Mouse (Mus musculus): ENCODE measurements around the gene Slco3a1.

Gene Slco3a1

DNA sequence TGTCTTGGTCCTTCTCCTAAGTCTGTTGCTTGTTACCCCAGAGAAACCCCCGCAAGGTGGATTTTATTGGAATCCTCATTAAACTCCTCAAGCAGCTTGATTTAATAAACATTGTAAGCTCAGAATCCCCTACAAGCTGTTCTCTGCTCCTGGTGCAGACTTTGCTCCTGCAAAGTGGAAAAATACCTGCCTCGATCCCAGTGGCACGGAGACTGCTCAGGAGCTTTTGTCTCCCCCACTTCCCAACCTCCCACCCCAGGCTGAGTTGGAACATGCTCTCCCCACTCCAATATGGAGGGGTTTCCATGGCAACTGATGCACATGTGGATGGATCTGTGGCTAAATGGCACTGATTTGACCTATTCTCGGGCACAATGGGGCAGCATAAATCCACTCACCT, 268.0 kb downstream of the Slco3a1 start:
- DNase-seq (ENCODE audit: low spot score in 2 of 2), result no peak

DNA sequence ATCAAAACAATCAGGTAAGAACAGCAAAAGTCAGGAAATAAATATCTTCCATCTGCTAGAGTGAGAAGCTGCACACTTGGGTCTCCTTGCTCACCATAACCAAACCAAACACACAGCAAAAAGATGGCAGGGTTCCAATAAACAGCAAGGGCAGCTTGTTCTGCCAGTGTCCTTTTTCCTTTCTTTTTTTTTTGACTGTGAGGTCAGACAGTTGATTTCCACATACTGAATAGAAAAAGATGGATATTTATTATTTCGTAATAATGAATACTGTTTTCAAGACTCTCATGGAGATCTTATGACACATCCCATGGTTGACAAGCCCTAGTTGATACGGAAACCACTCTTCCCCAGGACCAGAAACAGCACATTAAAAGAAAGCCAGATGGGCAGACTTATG, 274.2 kb downstream of the Slco3a1 start:
- no peak for DNase-seq (ENCODE audit: low spot score in 2 of 2)

DNA sequence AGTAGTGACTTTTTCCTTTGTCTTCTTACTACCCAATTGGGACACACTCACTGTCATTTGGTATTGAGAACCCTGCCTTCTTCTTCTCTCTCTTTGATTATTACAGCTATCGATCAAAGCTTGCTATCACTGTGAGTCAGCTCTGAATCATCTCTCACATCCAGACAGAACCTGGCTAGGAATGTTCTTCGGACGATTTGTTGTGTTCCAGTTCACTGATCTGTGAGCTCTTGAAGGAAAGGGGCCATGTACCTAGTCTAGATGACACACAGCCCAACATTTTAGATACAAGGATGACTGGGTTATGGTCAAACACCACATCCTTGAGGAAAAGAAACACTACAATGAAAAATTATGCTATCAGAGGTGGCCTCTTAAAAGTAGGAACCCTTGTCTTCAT, 275.2 kb downstream of the Slco3a1 start:
- DNase-seq (ENCODE audit: low spot score in 2 of 2), result no peak

DNA sequence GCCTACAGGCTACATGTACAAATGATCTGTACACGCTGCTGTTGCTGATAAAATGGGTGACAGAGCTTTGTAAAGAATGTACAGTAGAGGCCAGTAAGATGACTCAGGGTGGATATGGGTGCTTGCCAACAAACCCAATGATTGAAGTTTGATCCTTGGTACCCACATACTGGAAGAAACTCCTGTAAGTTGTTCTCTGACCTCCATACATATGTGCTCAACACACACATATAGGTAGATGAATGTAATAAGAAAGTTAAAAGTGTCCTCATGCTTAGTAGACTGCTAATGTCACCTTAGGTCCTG, 284.5 kb downstream of the Slco3a1 start:
- DNase-seq (ENCODE audit: low spot score in 2 of 2), result no peak

DNA sequence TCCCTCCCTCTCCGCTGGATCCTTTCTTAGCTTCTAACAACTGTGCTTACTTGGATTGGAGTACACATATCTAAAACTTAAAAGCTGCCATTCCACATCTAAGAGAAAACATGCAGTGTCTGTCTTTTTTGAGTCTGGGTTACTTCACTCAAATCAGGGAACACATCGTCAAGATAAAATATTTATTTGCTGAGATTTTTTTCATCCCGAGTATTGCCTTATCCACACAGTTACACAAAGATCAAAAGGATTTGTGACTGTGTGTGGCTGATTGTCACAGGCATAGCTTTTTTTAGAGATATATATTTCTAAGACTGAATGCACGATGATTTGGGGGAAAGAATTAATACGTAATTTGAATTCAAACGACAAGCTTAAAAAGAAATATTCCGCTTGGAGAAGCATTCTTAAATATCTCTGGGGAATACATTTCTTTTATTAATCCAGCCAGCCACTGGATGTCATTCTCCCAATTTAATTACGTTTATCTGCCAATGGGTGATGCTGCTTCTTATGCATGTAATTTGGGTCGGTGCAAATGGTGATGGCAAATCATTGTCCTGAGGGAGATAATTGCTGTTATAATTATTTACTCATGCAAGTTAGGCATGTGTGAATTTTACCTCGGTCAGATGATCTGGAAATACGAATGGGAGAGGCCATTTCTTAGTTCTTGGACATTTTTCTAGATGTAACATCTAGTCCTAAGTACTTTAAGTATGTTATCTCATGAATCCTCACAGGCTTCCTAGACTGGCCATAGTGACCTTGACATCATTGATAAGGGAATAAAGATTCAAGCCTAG, 285.1 kb downstream of the Slco3a1 start:
- no peak for DNase-seq (ENCODE audit: low spot score in 2 of 2)

DNA sequence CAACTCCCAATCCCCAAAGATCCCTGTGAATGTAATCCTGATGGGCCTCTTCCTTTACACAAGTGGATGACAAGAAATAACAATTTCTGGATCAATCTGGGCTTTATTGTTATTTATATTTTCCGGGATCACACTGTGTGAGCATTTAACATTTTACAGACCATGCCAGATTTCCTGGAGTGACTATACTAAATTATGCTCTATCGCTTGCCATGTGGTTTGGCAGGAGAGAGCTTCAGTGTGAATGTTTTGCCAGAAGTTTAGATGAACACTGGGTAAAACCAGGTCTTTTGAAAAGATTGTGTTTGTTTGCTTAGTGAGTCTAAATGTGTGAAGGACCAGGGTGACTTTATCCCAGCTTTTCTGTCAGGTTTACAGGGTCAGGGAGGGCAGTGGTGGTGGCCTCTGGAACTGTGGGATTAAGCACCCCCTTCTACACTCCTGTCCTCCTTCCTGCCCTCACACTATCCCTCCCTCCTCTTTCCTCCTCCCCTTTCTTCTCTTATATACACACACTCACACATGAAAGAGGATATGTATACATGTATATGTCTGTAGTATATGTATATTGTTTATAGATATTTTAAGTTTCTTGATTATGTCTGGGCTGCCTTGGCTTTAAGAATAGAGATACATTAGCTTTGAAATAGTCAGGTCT, 287.9 kb downstream of the Slco3a1 start:
- DNase-seq (ENCODE audit: low spot score in 2 of 2), result no peak

DNA sequence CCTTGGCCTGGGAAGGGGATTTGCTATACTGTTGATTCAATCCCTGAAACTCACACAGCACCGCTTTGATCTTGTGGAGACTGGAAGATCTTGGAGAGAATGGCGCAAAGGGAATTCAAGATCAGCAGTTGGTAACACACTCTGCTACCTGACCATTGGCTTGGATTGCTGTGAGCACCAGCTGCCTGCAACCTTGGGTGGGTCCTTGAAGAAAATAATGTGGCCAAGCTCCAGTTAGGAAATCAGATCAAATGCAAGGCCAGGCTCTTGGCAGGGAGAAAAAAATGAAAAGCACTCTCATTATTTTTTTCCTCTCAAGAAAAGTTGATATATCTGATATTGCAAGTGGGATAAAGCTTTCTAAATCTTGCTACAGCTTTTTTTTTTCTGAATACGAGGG, 298.3 kb downstream of the Slco3a1 start:
- DNase-seq (ENCODE audit: low spot score in 2 of 2), result no peak

DNA sequence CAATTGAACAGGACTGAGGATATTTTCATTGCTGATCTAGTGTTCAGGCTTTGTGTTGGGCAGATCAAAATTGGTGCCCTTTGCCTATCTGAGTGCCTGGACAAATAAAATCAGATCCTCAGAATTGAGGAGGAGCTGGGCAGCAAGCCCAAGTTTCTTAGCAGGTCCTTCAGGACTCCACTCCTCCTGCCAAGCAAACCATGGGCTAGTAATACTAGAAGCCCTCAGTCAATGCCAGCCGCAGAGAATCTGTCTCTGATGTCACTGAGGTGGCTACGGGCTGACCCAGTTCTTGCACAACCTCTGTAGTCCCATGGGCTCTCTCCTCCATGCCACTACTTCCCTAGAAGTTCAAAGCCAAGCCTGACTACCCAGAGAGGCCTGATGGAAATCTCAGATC, 302.5 kb downstream of the Slco3a1 start:
- DNase-seq (ENCODE audit: low spot score in 2 of 2), result no peak

DNA sequence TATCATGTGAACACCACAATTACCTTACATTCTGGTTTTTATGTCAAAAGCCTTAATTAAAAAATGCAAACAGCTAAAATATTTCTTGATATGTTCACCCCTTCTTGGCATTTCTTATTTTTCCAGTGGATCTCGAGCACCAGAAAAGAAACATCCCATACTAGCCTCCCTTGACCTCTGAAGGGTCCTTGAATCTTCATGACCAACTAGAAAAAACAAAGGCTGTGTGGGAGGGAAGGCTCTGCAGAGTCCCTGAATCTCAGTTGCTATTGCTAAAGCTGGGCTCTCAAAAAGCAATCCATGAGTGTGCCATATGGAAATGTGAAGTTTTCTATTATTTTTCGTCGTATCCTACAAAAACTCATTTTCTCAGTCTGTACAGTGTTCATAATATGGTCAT, 313.3 kb downstream of the Slco3a1 start:
- no peak for DNase-seq (ENCODE audit: low spot score in 2 of 2)

DNA sequence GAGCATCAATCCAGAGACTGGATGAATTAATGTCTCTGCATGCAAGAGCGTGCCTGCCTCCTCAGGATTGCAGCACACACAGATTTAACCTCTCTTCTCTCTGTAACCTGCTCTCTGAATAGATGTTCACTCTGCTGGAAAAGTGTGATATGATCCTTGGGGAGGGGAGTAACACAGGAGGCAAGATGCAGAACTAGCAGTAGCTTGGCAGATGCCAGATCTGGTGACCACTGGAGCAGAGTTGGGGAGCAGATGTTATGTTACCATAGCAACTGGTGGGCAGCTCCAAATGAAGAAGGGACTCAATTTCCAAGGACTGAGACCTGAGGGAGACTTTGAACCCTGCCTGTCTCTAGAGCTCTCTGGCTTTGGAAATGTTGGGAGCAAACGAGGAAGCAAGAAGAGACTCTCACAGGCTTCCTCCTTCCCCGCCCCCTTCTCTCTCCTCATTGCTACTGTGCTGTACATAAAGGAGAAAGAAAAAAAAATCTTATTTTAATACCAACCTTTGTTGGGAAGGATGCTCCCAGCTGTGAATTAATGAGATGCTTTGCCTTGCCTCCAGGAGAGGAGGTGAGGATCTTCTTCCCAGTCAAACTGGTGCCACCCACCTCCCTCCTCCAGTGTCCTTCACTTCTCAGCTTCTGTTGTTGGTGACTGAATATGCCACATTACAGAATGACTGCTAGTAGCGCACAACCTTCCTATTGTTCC, 314.0 kb downstream of the Slco3a1 start:
- DNase-seq (ENCODE audit: low spot score in 2 of 2), result no peak
